Mouse (Mus musculus) left cerebral cortex, adult 9 months (tissue): ENCODE results near the gene Ppme1.

Experiments used
- DNase-seq, 2 experiments: peaks; one replicate each; pipeline ENCODE4 v3.0.0; 2022; ENCODE audit warnings: low spot score in 2 of 2

Gene Ppme1

DNA sequence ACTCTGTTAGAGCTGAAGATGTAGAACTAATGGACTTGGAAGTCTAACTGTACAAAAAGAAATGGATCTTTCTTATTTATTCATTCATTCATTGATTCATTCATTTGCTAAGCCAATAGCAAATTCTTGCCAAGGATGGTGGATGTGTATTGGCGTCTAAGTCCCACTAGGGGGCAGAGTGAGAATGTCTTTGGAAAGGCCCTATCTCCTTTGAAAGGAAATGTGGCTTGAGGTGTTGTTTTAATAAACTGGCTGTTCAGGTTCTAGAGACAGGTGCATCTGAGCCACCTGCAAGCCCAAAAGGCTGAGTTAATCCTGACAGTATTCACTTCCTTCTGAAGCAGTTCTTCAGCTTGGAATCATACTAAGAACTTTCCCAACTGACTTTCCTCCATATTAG lies 92.3 kb downstream of the Ppme1 start:
- DNase-seq, result peak in 1 of 2 experiments; percentile 51
